Mouse (Mus musculus): ENCODE measurements around the gene Olfr263. TPM values are rescaled to one million over a fixed set of nuclear protein-coding genes. Genes with fewer than 3 reads are reported as not detected.

Olfr263 gene
- total RNA-seq, 1 experiment from 2014 or later, result not detected

GRCm38 (mm10) chr13:21169121-21169656 lies 39.8 kb downstream of the Olfr263 start:
- ATAC-seq (replicated peaks; ENCODE audit: low read depth, poor library complexity, severe bottlenecking), result no peak

- peak; percentile 45 for ATAC-seq (replicated peaks; ENCODE audit: low read depth, poor library complexity, severe bottlenecking)
These were observed 40.4 kb downstream of the Olfr263 start for GRCm38 (mm10) chr13:21169657-21170430.

DNA sequence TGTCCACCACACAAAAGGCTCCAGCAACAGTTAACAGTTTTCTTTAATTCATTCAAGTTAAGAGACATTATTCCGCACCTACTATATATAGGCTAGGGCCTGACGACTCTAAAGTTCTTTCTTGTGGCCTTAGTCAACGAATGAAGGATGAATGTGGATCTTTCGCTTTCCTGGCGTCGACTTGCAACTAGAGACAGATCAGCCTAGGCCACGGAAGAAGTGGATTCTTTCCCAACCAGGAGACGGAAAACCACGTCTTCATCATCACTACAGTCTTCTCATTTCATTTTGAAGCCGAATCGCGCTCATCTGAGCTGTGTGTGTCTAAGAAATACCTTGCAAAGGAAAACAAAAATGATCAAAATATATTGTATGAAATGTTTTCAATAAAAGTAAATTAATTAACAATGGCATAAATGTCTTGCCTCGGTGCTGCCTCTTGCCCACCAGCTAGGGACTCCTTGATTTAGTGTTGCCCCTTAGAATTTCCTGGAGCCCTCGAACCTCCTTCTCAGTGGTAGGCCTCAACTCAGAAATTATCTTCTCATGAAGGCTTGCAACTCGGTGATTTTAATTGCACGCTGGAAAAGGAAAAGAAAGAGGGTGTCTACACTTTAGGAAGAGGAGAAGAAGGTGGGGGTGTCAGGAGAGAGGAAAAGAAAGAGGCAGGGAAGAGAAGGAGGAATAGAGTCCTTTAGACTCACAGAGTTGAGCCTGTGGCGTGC lies 41.2 kb downstream of the Olfr263 start:
- ATAC-seq (replicated peaks; ENCODE audit: low read depth, poor library complexity, severe bottlenecking), result no peak

GRCm38 (mm10) chr13:21171156-21171530 lies 41.7 kb downstream of the Olfr263 start:
- ATAC-seq (replicated peaks; ENCODE audit: low read depth, poor library complexity, severe bottlenecking), result no peak

GRCm38 (mm10) chr13:21171600-21172150 lies 42.2 kb downstream of the Olfr263 start:
- ATAC-seq (replicated peaks; ENCODE audit: low read depth, poor library complexity, severe bottlenecking), result 0 out of 2 replicates have a peak, but pooled peaks have one; percentile 13

DNA sequence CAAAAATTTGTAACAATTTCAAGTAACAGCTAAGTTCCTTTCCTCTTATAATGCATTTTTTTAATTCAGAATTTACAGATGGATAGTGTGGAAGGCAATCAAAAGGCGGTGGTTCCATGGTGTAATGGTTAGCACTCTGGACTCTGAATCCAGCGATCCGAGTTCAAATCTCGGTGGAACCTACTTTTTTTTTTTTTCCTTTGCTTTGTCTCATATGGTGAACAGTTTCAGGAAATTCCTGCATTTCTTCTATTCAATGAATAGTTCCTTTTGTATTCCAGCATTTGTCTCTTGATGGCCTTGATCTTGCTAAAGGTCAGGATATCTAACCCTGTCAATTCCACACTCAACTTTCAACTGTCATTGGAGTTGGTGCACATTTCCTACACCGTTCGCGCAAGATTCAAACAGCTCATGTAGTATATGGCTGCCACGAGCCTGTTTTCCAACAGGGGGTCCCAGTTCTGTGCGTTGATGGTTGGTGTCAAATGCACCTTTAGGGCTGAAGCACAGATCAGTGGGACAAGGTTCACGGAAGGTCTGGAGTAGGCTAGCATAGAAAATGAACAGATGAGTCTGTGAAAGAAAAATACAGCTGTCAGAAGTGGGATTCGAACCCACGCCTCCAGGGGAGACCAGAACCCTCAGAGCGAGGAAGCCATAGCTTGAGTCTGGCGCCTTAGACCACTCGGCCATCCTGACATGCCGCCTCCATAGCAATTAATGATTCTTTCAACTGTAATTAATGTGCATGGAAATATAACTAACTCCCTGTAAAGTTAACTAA lies 43.0 kb downstream of the Olfr263 start:
- peak; percentile 38 for ATAC-seq (replicated peaks; ENCODE audit: low read depth, poor library complexity, severe bottlenecking)

- ATAC-seq (replicated peaks; ENCODE audit: low read depth, poor library complexity, severe bottlenecking), result peak; percentile 19
These were observed 43.6 kb downstream of the Olfr263 start for GRCm38 (mm10) chr13:21173072-21173471.

- no peak for ATAC-seq (replicated peaks; ENCODE audit: low read depth, poor library complexity, severe bottlenecking)
These were observed 47.3 kb downstream of the Olfr263 start for GRCm38 (mm10) chr13:21176733-21177132.

DNA sequence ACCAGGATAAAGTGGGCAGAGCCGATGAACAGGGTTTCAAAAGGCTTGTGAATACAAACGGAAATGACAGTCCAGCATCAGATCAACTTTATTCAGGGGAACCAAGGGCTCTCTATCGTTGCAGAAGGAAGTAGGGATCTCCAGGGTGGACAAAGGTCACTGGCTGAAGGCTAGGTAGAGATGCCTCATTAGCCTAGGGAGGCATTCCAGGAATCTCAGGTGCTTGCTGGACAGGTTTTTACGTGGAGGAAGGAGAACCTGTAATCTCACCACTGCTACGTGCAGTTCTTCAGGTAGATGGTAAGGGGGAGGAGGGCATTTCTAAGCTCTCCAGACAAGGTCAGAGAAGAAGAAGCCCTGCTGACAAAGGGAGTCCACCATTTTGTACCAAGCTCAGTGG lies 48.2 kb downstream of the Olfr263 start:
- no peak for ATAC-seq (replicated peaks; ENCODE audit: low read depth, poor library complexity, severe bottlenecking)

DNA sequence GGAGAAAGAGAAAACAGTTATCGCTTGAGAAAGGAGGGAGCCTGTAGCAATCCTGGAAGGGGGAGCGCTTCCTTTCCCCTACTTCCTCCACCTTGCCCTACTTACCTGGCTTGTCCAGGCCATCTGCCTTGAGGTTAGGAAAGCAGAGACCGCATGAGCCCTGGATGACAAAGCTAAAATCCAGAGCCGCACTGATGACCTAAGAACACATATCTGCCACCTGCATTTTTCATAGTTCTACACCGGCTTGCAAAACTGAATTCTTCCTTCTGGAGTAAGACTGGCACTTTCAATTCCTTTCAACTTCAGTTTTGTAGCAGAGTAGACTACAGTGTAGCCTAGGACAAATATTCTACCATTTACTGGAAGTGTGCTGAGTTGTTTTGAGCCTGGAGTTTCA lies 48.9 kb downstream of the Olfr263 start:
- ATAC-seq (replicated peaks; ENCODE audit: low read depth, poor library complexity, severe bottlenecking), result no peak

DNA sequence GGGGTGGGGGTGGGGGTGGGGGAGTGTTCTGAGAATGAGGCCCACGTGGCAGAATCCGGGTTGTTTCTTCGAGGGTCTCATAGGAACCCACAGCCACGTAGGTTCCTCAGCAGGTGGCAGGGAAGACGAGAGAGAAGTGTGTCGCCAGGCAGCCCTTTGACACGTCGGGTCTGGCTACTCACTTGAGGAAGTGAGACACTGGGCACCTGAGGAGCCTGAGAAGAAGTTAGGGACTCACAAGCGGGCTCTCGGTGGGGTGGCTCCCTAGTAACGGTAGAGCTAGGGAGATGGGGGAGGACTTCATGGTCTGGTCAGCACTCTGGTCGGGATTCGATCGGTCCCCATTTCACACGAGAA lies 49.9 kb downstream of the Olfr263 start, which contains the start of gene Trim27:
Gene Trim27, plus strand, starts transcription at position 79 of the 357 bp plus-strand sequence.
- peak; percentile 72 for ATAC-seq (replicated peaks; ENCODE audit: low read depth, poor library complexity, severe bottlenecking)

GRCm38 (mm10) chr13:21179724-21180550 lies 50.5 kb downstream of the Olfr263 start:
- peak; percentile 81 for ATAC-seq (replicated peaks; ENCODE audit: low read depth, poor library complexity, severe bottlenecking)

DNA sequence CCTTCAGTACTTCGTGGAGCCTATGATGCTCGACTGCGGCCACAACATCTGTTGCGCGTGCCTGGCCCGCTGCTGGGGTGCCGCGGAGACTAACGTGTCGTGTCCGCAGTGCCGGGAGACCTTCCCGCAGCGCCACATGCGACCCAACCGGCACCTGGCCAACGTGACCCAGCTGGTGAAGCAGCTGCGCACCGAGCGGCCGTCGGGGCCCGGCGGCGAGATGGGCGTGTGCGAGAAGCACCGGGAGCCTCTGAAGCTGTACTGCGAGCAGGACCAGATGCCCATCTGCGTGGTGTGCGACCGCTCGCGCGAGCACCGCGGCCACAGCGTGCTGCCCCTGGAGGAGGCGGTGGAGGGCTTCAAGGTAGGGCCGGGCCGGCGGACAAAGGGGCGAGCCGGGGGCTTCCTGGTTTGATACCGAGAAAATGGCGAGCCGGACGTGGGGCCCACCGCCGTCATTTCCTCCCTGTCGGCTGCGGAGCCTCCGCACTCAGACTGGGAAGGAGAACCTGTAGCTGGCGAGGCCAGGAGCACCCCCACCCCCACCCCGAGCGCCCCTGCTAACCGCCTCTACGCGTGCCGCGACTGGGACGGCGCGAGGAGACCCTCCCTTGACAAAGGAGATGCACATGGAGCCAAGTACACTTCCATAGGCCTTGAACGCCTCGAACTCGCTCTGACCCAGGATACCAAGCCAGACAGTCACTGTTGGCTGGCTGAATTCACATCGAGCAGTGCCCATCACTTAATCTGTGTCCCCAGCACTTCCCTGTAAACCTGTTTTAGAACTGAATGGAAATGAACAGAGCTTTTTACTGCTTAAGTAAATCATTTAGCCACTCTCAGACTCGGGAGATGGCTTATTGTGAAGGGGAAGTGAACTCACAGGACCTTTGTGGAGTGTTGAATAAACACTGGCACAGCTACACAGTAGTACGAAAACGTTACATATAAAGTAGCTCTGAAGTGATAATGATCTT lies 51.4 kb downstream of the Olfr263 start:
- ATAC-seq (replicated peaks; ENCODE audit: low read depth, poor library complexity, severe bottlenecking), result peak; percentile 48

- no peak for ATAC-seq (replicated peaks; ENCODE audit: low read depth, poor library complexity, severe bottlenecking)
These were observed 52.6 kb downstream of the Olfr263 start for GRCm38 (mm10) chr13:21181996-21182395.

DNA sequence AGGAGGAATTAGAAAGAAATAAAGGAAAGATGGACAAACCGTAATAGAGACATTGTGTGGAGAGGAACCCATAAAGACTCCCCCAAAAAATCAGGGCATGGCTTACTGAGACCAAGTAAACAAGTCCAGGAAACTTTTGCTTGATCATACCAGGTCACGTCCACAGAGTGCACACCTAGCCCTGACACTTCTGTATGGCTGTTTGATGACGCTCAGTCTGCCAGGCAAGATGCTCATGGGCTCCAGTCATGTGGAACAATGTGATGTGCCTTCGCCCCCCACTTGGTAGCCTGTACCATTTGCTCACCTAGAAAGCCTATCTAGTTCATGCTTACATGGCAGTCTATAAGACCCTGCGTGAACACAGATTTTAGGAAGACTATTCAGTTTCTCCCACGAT lies 53.6 kb downstream of the Olfr263 start:
- ATAC-seq (replicated peaks; ENCODE audit: low read depth, poor library complexity, severe bottlenecking), result no peak

DNA sequence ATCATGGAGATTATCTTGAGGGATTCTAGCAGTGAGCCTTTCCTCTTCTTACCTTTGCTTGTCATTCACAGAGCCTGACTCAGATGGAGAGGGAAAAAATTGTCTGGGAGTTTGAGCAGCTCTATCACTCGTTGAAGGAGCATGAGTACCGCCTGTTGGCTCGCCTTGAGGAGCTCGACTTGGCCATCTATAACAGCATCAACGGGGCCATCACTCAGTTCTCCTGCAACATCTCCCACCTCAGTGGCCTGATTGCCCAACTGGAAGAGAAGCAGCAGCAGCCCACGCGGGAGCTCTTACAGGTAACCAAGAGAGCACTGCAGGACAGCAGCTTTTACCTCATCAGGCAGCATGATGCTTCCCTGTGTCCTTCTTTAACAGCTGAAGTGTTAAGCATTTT lies 54.2 kb downstream of the Olfr263 start:
- no peak for ATAC-seq (replicated peaks; ENCODE audit: low read depth, poor library complexity, severe bottlenecking)

DNA sequence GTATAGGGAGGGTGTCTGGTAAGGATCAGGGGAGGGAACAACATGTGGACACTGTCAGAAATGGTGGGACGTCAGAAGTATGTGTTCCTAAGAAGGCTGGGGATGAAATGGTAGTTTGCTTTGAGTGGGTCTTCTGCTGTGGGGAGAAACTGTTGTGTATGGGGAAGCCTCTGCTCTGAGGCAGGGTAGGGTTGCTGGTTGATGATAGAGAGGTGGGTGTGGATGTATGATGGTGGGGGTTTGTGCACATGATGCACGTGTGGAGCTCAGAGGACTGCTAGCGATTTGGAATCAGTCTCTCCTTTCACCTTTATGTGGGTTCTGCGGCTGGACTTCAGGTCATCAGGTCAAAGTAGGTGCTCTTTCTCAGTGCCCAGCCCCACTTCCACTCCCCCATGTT lies 56.1 kb downstream of the Olfr263 start:
- ATAC-seq (replicated peaks; ENCODE audit: low read depth, poor library complexity, severe bottlenecking), result no peak

Measured in common myeloid progenitor, adult 5-6 weeks (primary cell).